Mouse (Mus musculus) cortical plate, adult 2 months (tissue): ENCODE results near the gene Zfp1.

Experiments used
- CTCF ChIP-seq: fragments of 200-500 bp; IDR thresholded peaks from 2 replicates; pipeline ENCODE4 v1.5.1; 2011; ENCODE audit warnings: mild to moderate bottlenecking, control low read depth, low read length; ENCODE audit not compliant: insufficient read depth; ENCODE audit errors: extremely low read depth
- POLR2A ChIP-seq: fragments of 200-500 bp; IDR thresholded peaks from 2 replicates; pipeline ENCODE4 v1.6.1; 2011; ENCODE audit warnings: mild to moderate bottlenecking, low read length, control low read depth; ENCODE audit not compliant: insufficient read depth; ENCODE audit errors: extremely low read depth

DNA sequence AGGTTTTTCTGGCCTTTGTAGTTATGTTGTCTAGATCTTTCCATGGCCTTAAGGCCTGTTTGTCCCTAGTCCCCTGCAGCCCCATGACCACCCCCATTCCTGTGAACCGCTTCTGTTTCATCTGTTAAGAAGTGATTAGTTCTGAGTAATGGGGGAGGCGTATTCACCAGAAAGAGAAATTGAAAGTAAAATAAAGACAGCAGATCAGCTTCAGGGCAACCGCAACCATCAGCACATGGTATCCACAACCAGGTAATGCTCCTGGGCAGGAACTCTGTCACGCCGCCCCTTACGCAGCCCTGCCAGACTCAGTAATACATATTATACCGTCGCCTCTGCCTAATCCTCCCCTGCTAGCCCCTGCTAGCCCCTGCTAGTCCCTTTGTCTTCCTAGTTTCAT is 2.5 kb downstream of the Zfp1 start:
- TF ChIP-seq CTCF: no peak
- no peak for TF ChIP-seq POLR2A
